Mouse (Mus musculus) cerebellum, postnatal 14 days (tissue): ENCODE data around the gene Zfp937.
A peak's percentile ranks its signal among the peaks of the same experiment; 100 is the strongest.
"Not testable (repeated sequence)": the region's sequence is repeated elsewhere in the genome, so short reads cannot be mapped to it uniquely, and the experiment has no call there.

Experiments
- DNase-seq, 2 experiments: peaks; one replicate each; pipeline ENCODE4 v3.0.0; 2021; ENCODE audit warnings: mixed read lengths in 2 of 2

Gene Zfp937

DNA sequence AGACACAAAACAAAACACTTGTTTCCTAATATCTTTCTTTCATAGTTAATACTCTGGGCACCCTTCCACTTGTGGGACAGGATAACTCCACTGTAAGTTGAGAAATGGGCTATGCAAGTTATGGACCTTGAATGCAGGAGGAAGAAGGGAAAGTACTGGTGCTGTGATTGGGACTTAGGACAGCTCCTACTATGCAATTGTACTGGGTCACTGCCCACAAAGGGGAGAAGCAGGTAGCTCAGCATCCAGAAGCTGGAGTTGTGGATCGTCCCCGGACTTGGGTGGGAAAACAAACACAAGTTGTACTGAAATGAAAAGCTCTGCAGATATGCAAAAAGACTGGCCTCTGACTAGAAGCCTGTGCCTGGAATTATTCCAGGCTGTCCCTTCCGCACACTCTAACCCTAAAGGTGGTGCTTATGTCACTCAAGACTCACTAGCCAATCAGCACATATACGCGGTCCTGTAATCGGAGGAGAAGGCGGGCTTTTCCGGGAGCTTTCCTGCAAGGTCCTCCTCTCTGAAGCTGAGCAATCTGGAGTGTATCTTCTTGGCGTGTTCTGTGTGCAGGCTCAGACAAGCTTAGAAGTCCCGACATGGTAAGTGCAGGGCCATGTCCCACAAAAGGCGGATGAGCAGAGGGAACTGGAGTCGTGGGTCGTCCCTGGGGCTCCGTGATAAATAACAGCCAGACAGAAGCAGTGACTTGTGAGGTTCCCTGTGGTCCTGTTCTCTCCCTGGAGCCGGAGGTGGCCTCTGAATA lies at the start of gene Zfp937:
Gene Zfp937 (plus strand): TSS at position 474 of the 763 bp plus-strand sequence.
- DNase-seq, result peak; percentile 78 to 80

DNA sequence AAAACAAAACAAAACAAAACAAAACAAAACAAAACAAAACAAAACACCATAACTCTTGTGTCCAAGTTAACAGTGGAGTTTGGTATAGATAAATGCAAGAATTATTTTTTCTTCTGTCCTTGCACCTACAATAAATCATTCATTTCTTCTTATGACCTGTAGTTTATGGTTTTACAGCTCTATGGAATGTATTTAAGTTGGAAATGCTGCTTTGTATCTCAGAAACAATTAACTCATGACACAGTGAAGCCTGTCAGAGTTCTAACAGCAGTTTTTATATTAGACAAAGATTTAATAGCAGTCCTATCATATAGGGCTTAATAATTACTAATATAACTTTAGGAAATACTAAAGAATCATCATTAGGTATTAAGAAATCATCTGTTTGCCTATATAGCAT lies 44.0 kb upstream of the Zfp937 start:
- no peak for DNase-seq

DNA sequence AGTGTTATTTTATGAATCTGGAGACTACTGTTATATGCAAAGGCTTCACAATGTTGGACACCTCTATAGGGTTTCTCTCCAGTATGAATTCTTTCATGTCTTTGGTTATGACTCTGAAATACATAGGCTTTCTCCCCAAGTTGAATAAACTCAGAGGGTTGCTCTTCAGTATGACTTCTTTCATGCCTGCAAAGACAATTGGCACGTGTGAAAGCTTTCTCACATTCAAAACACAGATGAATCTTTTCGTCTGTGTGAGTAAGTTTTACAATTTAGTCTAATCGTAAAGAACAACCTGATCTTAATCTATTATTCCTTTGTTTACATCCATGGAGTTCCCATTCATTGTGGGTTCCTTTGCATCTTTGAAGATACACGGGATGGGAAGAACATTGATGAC lies 38.3 kb upstream of the Zfp937 start, which contains the start of gene Gm10770:
Gene Gm10770 (minus strand): TSS at position 101 of the 400 bp plus-strand sequence.
- DNase-seq, result not testable (repeated sequence)

DNA sequence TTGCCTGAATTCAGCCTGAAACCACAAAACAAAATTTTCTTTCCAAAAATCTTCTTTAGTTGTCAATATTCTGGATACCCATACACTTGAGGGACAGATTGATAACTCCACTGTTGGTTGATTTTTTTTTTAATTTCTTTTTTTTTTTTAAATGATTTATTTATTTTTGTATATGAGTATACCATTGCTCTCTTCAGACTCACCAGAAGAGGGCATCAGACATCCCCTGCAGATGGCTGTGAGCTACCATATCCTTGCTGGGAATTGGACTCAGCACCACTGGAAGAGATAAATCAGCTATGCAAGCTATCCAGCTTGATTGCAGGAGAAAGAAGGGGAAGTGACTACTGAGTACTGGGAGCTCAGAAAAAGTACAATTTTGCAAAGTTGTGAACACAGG lies 36.8 kb upstream of the Zfp937 start:
- DNase-seq, result not testable (repeated sequence)

DNA sequence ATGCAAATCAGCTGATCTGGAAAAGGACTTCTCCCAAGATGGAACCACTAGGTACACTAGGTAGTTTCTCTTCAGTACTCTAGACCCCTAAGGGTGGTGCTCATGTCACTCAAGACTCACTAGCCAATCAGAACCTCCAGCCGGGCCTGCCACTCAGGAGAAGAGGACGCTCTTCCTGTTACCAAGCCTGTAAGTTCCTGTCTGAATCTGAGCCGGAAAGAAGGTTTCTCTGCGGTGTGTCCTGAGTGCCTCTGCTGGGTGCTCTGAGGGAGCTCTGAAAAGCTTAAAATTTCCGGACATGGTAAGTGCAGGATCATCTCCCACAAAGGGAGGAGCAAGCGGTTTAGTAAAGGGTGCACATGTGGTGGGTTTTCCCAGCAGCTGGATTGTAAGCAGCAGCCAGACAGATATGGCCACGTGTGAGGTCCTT lies 36.3 kb upstream of the Zfp937 start, which contains the start of gene Gm14139:
Gene Gm14139 (plus strand): TSS at position 186 of the 430 bp plus-strand sequence.
- DNase-seq, result not testable (repeated sequence)

DNA sequence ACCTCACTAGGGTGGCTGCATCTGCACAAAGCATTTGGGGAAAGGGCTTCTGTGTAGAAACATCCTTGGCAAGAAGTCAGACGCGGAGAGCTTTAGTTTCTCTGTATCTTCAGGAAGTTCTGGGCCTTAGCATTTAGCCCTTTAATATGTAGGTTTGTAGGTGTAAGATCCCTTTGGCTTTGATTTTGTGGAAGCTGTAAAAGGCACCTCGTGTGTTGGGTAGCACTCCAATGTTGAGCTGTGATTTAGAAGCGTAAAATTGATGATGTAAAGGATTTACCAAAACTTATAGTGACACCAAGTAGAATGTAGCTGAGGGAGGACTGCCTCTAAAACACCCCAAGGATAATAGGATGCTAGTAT lies 471 bp downstream of the Zfp937 start:
- DNase-seq, result not testable (repeated sequence)

DNA sequence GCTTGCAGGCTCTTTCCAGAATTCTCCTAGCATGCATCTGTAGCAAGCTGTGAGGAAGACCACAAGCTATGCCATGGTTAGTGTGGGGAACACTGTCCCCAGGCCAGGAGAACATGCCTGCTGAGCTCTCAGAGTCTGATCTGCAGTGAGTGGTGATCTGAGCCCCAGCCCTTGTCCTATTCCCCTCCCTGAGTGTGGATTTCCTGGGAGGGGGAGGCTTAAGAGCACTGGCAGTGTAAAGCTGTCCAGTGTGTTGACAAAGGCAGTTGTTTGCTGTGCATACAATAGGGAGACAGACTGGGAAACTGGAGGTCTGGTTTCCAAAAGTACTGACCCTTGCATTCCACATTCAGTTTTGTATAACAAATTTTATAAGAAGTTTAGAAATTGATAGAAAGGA lies 5.4 kb downstream of the Zfp937 start:
- DNase-seq, result not testable (repeated sequence)

DNA sequence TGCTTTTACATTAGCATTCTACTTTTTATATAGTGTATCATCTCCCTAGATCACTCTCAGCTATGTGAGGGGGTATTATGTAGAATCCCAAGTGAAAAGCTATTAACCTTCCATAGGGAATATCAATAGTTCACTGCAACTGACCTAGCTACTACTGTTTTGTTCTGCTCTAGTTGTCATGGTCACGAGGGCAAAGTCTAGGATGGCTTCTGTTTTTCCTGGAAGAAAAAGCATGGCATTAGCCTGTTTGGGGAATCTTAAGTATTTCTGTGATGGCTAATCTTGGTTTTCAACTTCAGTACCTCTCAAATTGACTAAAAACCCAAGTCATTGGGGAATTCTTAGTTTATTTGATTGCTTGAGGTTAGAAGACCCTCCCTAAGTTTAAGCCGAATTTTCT lies 25.3 kb downstream of the Zfp937 start:
- no peak for DNase-seq

DNA sequence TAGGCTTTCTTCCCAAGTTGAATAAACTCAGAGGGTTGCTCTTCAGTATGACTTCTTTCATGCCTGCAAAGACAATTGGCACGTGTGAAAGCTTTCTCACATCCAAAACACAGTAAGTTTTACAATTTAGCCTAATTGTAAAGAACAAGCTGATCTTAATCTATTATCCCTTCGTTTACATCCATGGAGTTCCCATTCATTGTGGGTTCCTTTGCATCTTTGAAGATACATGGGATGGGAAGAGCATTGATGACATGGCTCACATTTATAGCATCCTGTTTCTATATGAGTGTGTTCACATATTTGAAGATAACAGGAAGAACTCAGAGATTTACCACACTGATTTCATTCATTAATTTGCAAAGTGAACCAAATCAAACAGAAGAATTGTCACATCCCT lies 37.6 kb downstream of the Zfp937 start, which contains the start of gene Gm21994:
Gene Gm21994 (minus strand): TSS at position 101 of the 400 bp plus-strand sequence.
- DNase-seq, result not testable (repeated sequence)

DNA sequence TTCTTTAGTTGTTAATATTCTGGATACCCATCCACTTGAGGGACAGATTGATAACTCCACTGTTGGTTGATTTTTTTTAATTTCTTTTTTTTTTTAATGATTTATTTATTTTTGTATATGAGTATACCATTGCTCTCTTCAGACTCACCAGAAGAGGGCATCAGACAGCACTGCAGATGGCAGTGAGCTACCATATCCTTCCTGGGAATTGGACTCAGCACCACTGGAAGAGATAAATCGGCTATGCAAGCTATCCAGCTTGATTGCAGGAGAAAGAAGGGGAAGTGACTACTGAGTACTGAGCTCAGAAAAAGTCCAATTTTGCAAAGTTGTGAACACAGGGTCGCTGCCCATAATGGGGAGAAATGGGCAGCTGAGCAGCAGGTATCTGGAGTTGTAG lies 39.0 kb downstream of the Zfp937 start:
- DNase-seq, result not testable (repeated sequence)

DNA sequence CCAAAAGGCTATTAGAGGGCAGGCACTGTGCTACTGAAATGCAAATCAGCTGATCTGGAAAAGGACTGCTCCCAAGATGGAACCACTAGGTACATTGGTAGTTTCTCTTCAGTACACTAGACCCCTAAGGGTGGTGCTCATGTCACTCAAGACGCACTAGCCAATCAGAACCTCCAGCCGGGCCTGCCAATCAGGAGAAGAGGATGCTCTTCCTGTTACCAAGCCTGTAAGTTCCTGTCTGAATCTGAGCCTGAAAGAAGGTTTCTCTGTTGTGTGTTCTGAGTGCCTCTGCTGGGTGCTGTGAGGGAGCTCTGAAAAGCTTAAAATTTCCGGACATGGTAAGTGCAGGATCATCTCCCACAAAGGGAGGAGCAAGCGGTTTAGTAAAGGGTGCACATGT lies 39.4 kb downstream of the Zfp937 start, which contains the start of gene Gm14124:
Gene Gm14124 (plus strand): TSS at position 227 of the 400 bp plus-strand sequence.
- DNase-seq, result not testable (repeated sequence)
